In genomic region chr2:35702001-35702400, GRCm38 (mm10) we compare ENCODE assay signal across 16 mouse cellular contexts.
DNase-seq lines count a peak whose midpoint lies in the region; ATAC-seq lines count a peak whose summit lies in the region.
"Had no signal": no experiment of that assay in that cellular context is flagged by ENCODE, and none has a peak within 500 bp of the region (broad histone marks: within the 10 kb centered on the region; RNA-seq: fewer than 3 reads in every experiment).

No protein-coding gene starts in this region.

- WGBS in heart, embryonic 12.5 days, result 91% methylated on average over 7 of the region's 7 CpGs
- WGBS in midbrain, embryonic 13.5 days, result 93% methylated on average over 7 of the region's 7 CpGs
- WGBS in midbrain, embryonic 15.5 days, result 95% methylated on average over 7 of the region's 7 CpGs
- WGBS in heart, embryonic 15.5 days, result 86% methylated on average over 7 of the region's 7 CpGs
- 95% methylated on average over 7 of the region's 7 CpGs for WGBS in neural tube, embryonic 14.5 days

- intact Hi-C loops in heart, postnatal 36 days (cut with DNase I), result no loop called here

- peaks cover 11% of the 10 kb centered on the region for H3K36me3 ChIP-seq in heart, embryonic 12.5 days
- no peaks in the 10 kb centered on the region for H3K36me3 ChIP-seq in midbrain, embryonic 13.5 days
- 0 out of 2 replicates have a peak, but pooled peaks cover 6% of the 10 kb centered on the region for H3K36me3 ChIP-seq in midbrain, embryonic 15.5 days (replicated peaks)
- H3K36me3 ChIP-seq in heart, embryonic 15.5 days, result no peaks in the 10 kb centered on the region; the same call in 1 of the 2 replicates
- H3K36me3 ChIP-seq in neural tube, embryonic 14.5 days (ENCODE audit: control insufficient read depth, insufficient read depth, low read length), result no peaks in the 10 kb centered on the region

- no peak for DNase-seq in heart, postnatal 36 days
- DNase-seq in retina, postnatal 1 day, result no peak
- DNase-seq: adrenal gland, adult 2 months; gastrocnemius, postnatal 25 days; kidney, postnatal 36 days; liver, embryonic 13.5 days; spleen, adult 18-20 months; thymus, adult 18-20 months had no signal

- no peaks in the 10 kb centered on the region for H3K9me3 ChIP-seq in heart, embryonic 12.5 days (replicated peaks)
- no peaks in the 10 kb centered on the region for H3K9me3 ChIP-seq in midbrain, embryonic 13.5 days
- no peaks in the 10 kb centered on the region for H3K9me3 ChIP-seq in midbrain, embryonic 15.5 days
- H3K9me3 ChIP-seq in heart, embryonic 15.5 days (replicated peaks), result no peaks in the 10 kb centered on the region
- no peaks in the 10 kb centered on the region for H3K9me3 ChIP-seq in neural tube, embryonic 14.5 days (ENCODE audit: control insufficient read depth, low read length)
- H3K9me3 ChIP-seq: liver, embryonic 13.5 days had no signal

- no peak overlapping the region for H3K4me2 ChIP-seq in heart, embryonic 12.5 days
- no peak overlapping the region for H3K4me2 ChIP-seq in midbrain, embryonic 13.5 days (replicated peaks)
- H3K4me2 ChIP-seq in midbrain, embryonic 15.5 days, result no peak overlapping the region
- H3K4me2 ChIP-seq in heart, embryonic 15.5 days, result no peak overlapping the region
- no peak overlapping the region for H3K4me2 ChIP-seq in neural tube, embryonic 14.5 days (ENCODE audit: low read depth, low read length)
- H3K4me2 ChIP-seq: liver, embryonic 13.5 days had no signal

- ATAC-seq in heart, embryonic 12.5 days (ENCODE audit: insufficient number of reproducible peaks, low FRiP score), result no peak
- ATAC-seq in midbrain, embryonic 13.5 days, result peak; percentile 15; the same call in 1 of the 2 replicates
- no peak for ATAC-seq in midbrain, embryonic 15.5 days (replicated peaks)
- no peak for ATAC-seq in heart, embryonic 15.5 days (replicated peaks; ENCODE audit: insufficient number of reproducible peaks, insufficient read depth, low FRiP score, low read depth)
- no peak for ATAC-seq in neural tube, embryonic 14.5 days (ENCODE audit: low read depth)
- ATAC-seq in cerebellum, adult (ENCODE audit: insufficient number of reproducible peaks, low FRiP score, low TSS enrichment), result no peak
- ATAC-seq: intestine, postnatal 0 days had no signal

- peak overlapping the region; percentile 58 for H3K27ac ChIP-seq in heart, embryonic 12.5 days (ENCODE audit: poor library complexity, severe bottlenecking)
- H3K27ac ChIP-seq in midbrain, embryonic 13.5 days, result no peak overlapping the region
- H3K27ac ChIP-seq in midbrain, embryonic 15.5 days, result no peak overlapping the region
- peak overlapping the region; percentile 3; the same call in 1 of the 2 replicates for H3K27ac ChIP-seq in heart, embryonic 15.5 days
- 0 out of 2 replicates have a peak overlapping the region, but pooled peaks have one; percentile 3 for H3K27ac ChIP-seq in neural tube, embryonic 14.5 days (ENCODE audit: low read depth, low read length)
- H3K27ac ChIP-seq: liver, embryonic 13.5 days had no signal

- H3K27me3 ChIP-seq in heart, embryonic 12.5 days (replicated peaks), result no peaks in the 10 kb centered on the region
- H3K27me3 ChIP-seq in midbrain, embryonic 13.5 days, result no peaks in the 10 kb centered on the region
- no peaks in the 10 kb centered on the region for H3K27me3 ChIP-seq in midbrain, embryonic 15.5 days (replicated peaks)
- no peaks in the 10 kb centered on the region for H3K27me3 ChIP-seq in heart, embryonic 15.5 days
- H3K27me3 ChIP-seq in neural tube, embryonic 14.5 days (ENCODE audit: control insufficient read depth, insufficient read depth, low read length), result no peaks in the 10 kb centered on the region
- H3K27me3 ChIP-seq: CH12.LX; liver, embryonic 13.5 days had no signal

- H3K4me1 ChIP-seq in heart, embryonic 12.5 days (replicated peaks), result peaks cover 94% of the 10 kb centered on the region
- H3K4me1 ChIP-seq in midbrain, embryonic 13.5 days (replicated peaks), result peaks cover 57% of the 10 kb centered on the region
- H3K4me1 ChIP-seq in midbrain, embryonic 15.5 days, result peaks cover 31% of the 10 kb centered on the region
- peaks cover 70% of the 10 kb centered on the region for H3K4me1 ChIP-seq in heart, embryonic 15.5 days (replicated peaks)
- H3K4me1 ChIP-seq in neural tube, embryonic 14.5 days (ENCODE audit: control insufficient read depth, insufficient read depth, low read length), result peaks cover 9% of the 10 kb centered on the region

- no peak overlapping the region for H3K4me3 ChIP-seq in heart, embryonic 12.5 days
- H3K4me3 ChIP-seq in midbrain, embryonic 13.5 days (replicated peaks), result no peak overlapping the region
- no peak overlapping the region for H3K4me3 ChIP-seq in midbrain, embryonic 15.5 days
- H3K4me3 ChIP-seq in heart, embryonic 15.5 days, result no peak overlapping the region
- H3K4me3 ChIP-seq in neural tube, embryonic 14.5 days (ENCODE audit: low read depth, low read length), result no peak overlapping the region
- H3K4me3 ChIP-seq: liver, embryonic 13.5 days had no signal

- no peak overlapping the region for H3K9ac ChIP-seq in heart, embryonic 12.5 days
- no peak overlapping the region for H3K9ac ChIP-seq in midbrain, embryonic 13.5 days (replicated peaks)
- H3K9ac ChIP-seq in midbrain, embryonic 15.5 days, result no peak overlapping the region
- no peak overlapping the region for H3K9ac ChIP-seq in heart, embryonic 15.5 days
- H3K9ac ChIP-seq in neural tube, embryonic 14.5 days (replicated peaks; ENCODE audit: low read depth, low read length), result no peak overlapping the region
- H3K9ac ChIP-seq: liver, embryonic 13.5 days had no signal

Comparison
In these comparisons a context has a peak if more than half of its experiments do, and no peak if none do; other contexts are left out.
1. H3K27ac ChIP-seq: peak in heart, embryonic 12.5 days (single experiment), heart, embryonic 15.5 days (single experiment) and neural tube, embryonic 14.5 days (single experiment); none in midbrain, embryonic 13.5 days (single experiment) and midbrain, embryonic 15.5 days (single experiment).